ENCODE assay signal across 26 mouse cellular contexts in the genomic region with DNA sequence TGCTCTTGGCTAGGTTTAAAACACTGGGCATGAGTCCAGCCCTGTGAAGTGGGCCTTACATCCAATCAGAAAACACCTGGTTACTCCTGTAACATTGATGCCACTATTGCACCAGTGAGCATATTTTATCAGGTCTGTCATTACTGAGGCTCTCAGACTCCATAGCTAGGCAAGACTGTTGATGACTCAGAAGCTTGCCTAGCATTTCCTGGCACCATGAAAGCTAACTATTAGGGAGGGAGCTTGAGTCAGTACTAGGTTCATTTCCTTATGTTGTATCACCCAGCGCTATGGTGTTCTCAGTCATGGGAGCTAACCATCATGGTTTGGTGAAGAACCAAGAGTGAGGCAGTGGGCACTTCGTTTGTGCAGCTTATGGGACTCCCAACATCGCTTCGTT.
DNase-seq lines count a peak whose midpoint lies in the region; ATAC-seq and TF ChIP-seq lines count a peak whose summit lies in the region.
"Had no signal": no experiment of that assay in that cellular context is flagged by ENCODE, and none has a peak within 500 bp of the region (broad histone marks: within the 10 kb centered on the region; RNA-seq: fewer than 3 reads in every experiment).

No protein-coding gene starts in this region.

- WGBS in forebrain, embryonic 15.5 days, result 96% methylated on average over 4 of the region's 4 CpGs
- WGBS in forebrain, embryonic 10.5 days, result 96% methylated on average over 4 of the region's 4 CpGs
- WGBS in small intestine, adult 2 months, result 87% methylated on average over 4 of the region's 4 CpGs

- H3K4me2 ChIP-seq in forebrain, embryonic 15.5 days (replicated peaks), result no peak overlapping the region
- H3K4me2 ChIP-seq: heart, embryonic 12.5 days; heart, embryonic 15.5 days; hindbrain, embryonic 13.5 days had no signal

- H3K4me1 ChIP-seq in forebrain, embryonic 15.5 days, result peaks cover 24% of the 10 kb centered on the region
- H3K4me1 ChIP-seq in forebrain, embryonic 10.5 days, result peaks cover 11% of the 10 kb centered on the region
- H3K4me1 ChIP-seq in small intestine, adult 2 months (ENCODE audit: control insufficient read depth, insufficient read depth, insufficient read length, low read length), result peaks cover 26% of the 10 kb centered on the region

- H3K4me3 ChIP-seq in forebrain, embryonic 15.5 days, result no peak overlapping the region
- H3K4me3 ChIP-seq in forebrain, embryonic 10.5 days, result no peak overlapping the region
- H3K4me3 ChIP-seq in small intestine, adult 2 months (ENCODE audit: low read depth, low read length), result no peak overlapping the region
- H3K4me3 ChIP-seq: heart, embryonic 12.5 days; heart, embryonic 15.5 days; hindbrain, embryonic 10.5 days; hindbrain, embryonic 13.5 days had no signal

- no peaks in the 10 kb centered on the region for H3K9me3 ChIP-seq in forebrain, embryonic 15.5 days
- no peaks in the 10 kb centered on the region for H3K9me3 ChIP-seq in forebrain, embryonic 10.5 days
- H3K9me3 ChIP-seq: heart, embryonic 12.5 days; heart, embryonic 15.5 days; hindbrain, embryonic 10.5 days; hindbrain, embryonic 13.5 days had no signal

- peaks cover 16% of the 10 kb centered on the region; the same call in 1 of the 2 replicates for H3K36me3 ChIP-seq in forebrain, embryonic 15.5 days
- H3K36me3 ChIP-seq in forebrain, embryonic 10.5 days (replicated peaks), result peaks cover 20% of the 10 kb centered on the region
- no peaks in the 10 kb centered on the region for H3K36me3 ChIP-seq in small intestine, adult 2 months (ENCODE audit: control insufficient read depth, insufficient read depth, low read length)

- H3K27ac ChIP-seq in forebrain, embryonic 15.5 days (replicated peaks), result 0 out of 2 replicates have a peak overlapping the region, but pooled peaks have one; percentile 10
- no peak overlapping the region for H3K27ac ChIP-seq in forebrain, embryonic 10.5 days
- H3K27ac ChIP-seq in small intestine, adult 2 months (ENCODE audit: insufficient read depth, low read depth, low read length), result peak overlapping the region; percentile 54
- H3K27ac ChIP-seq: heart, embryonic 15.5 days; hindbrain, embryonic 10.5 days; hindbrain, embryonic 13.5 days had no signal

- no peak for TF ChIP-seq CTCF in small intestine, adult 2 months (IDR thresholded peaks at IDR 0.05; ENCODE audit: extremely low read depth, insufficient read length, insufficient replicate concordance, low read depth, low read length)

- TF ChIP-seq POLR2A in small intestine, adult 2 months (IDR thresholded peaks at IDR 0.05; ENCODE audit: low read depth, low read length), result no peak

- H3K9ac ChIP-seq in forebrain, embryonic 15.5 days (replicated peaks), result no peak overlapping the region
- H3K9ac ChIP-seq: heart, embryonic 12.5 days; heart, embryonic 15.5 days; hindbrain, embryonic 13.5 days had no signal

- DNase-seq in forebrain, embryonic 10.5 days (ENCODE audit: extremely low spot score, low spot score), result no peak
- DNase-seq in 3T3-L1 (ENCODE audit: low read depth, low spot score) (peak; percentile 57), NIH3T3 (ENCODE audit: low read depth) (peak; percentile 45)
- DNase-seq in kidney, adult 11 months, result no peak
- no peak for DNase-seq in retina, embryonic 14.5 days (ENCODE audit: low spot score)
- no peak for DNase-seq in cerebellum, postnatal 25 days
- DNase-seq: adrenal gland, postnatal 10 days; adrenal gland, postnatal 36 days; cerebellum, adult 11-12 months; cerebellum, adult 8-10 months; cerebellum, postnatal 10 days; gastrocnemius, postnatal 25 days; heart, adult 11 months; heart, postnatal 10 days; heart, postnatal 36 days had no signal

- H3K27me3 ChIP-seq in forebrain, embryonic 15.5 days, result no peaks in the 10 kb centered on the region
- no peaks in the 10 kb centered on the region for H3K27me3 ChIP-seq in forebrain, embryonic 10.5 days (ENCODE audit: poor library complexity, severe bottlenecking)
- H3K27me3 ChIP-seq in small intestine, adult 2 months (ENCODE audit: control insufficient read depth, insufficient read depth, low read length), result no peaks in the 10 kb centered on the region
- H3K27me3 ChIP-seq: heart, embryonic 12.5 days; heart, embryonic 15.5 days; hindbrain, embryonic 13.5 days; Patski had no signal

- ATAC-seq in forebrain, embryonic 15.5 days (replicated peaks), result no peak
- ATAC-seq: CD4-positive, CD25-positive, alpha-beta regulatory T cell, adult 4 months; forebrain, embryonic 14.5 days; hindbrain, embryonic 16.5 days; intestine, embryonic 16.5 days; Patski had no signal

Comparison
In these comparisons a context has a peak if more than half of its experiments do, and no peak if none do; other contexts are left out.
1. DNase-seq: peak in 3T3-L1 (single experiment) and NIH3T3 (single experiment); none in forebrain, embryonic 10.5 days (single experiment), kidney, adult 11 months (single experiment), retina, embryonic 14.5 days (single experiment) and cerebellum, postnatal 25 days (0 of 2).